Mouse (Mus musculus) cerebellum, adult 18-20 months (tissue): ENCODE data around the gene Zcchc17.

Experiments used
- DNase-seq, 2 experiments: peaks; one replicate each; pipeline ENCODE4 v3.0.0; 2021

Zcchc17 gene

GRCm38 (mm10) chr4:130282856-130283255, 76.9 kb downstream of the Zcchc17 start:
- DNase-seq, result no peak

- DNase-seq, result no peak
These were observed 80.6 kb downstream of the Zcchc17 start, which contains the start of gene Serinc2 for GRCm38 (mm10) chr4:130279105-130279504. Gene Serinc2, minus strand, starts transcription at chr4:130279205.

- DNase-seq, result peak in 1 of 2 experiments; percentile 46
These were observed 83.1 kb downstream of the Zcchc17 start for GRCm38 (mm10) chr4:130276573-130277176.

- DNase-seq, result no peak
These were observed 84.0 kb downstream of the Zcchc17 start for GRCm38 (mm10) chr4:130275823-130276105.

- peak; percentile 71 to 84 for DNase-seq
These were observed 84.5 kb downstream of the Zcchc17 start for GRCm38 (mm10) chr4:130275016-130275822.

GRCm38 (mm10) chr4:130274346-130275015, 85.3 kb downstream of the Zcchc17 start:
- DNase-seq, result peak; percentile 68 to 75

GRCm38 (mm10) chr4:130273698-130274345, 85.9 kb downstream of the Zcchc17 start:
- peak; percentile 75 to 82 for DNase-seq

- DNase-seq, result no peak
These were observed 89.0 kb downstream of the Zcchc17 start for GRCm38 (mm10) chr4:130270611-130271347.

- peak; percentile 77 to 85 for DNase-seq
These were observed 89.7 kb downstream of the Zcchc17 start for GRCm38 (mm10) chr4:130270089-130270488.

GRCm38 (mm10) chr4:130268736-130269135, 91.0 kb downstream of the Zcchc17 start:
- peak in 1 of 2 experiments; percentile 39 for DNase-seq

GRCm38 (mm10) chr4:130267069-130267468, 92.7 kb downstream of the Zcchc17 start:
- no peak for DNase-seq

GRCm38 (mm10) chr4:130266601-130267000, 93.1 kb downstream of the Zcchc17 start:
- DNase-seq, result no peak
